Mouse (Mus musculus) layer of hippocampus, postnatal 10 days (tissue): Measurements from ENCODE around the gene Gm6205. TPM values are rescaled to one million over a fixed set of nuclear protein-coding genes. Genes with fewer than 3 reads are reported as not detected.
"Not testable (repeated sequence)": the region's sequence is repeated elsewhere in the genome, so short reads cannot be mapped to it uniquely, and the experiment has no call there.

Experiments
- DNase-seq, 2 experiments: peaks; one replicate each; pipeline ENCODE4 v3.0.0; 2021; ENCODE audit warnings: low spot score in 2 of 2
- long read RNA-seq: library from polyadenylated mRNA; stranded (forward); transcript quantifications from one replicate; pipeline ENCODE4 v2.0.0, GENCODE M21; 2023
- total RNA-seq, 2 experiments: library from RNA; stranded (reverse); gene quantifications; 2 replicates each; pipeline ENCODE4 v1.2.3; 2021

Gm6205 gene
- total RNA-seq, result not detected
- long read RNA-seq, result 0 reads

- not testable (repeated sequence) for DNase-seq
Measured at GRCm38 (mm10) chr5:94648082-94648481, at the start of gene Gm6205. TSS of gene Gm6205 (plus strand) at chr5:94648382.

- DNase-seq, result not testable (repeated sequence)
Measured at GRCm38 (mm10) chr5:94616242-94616641, 31.9 kb upstream of the Gm6205 start, which contains the start of gene Gm3147. TSS of gene Gm3147 (minus strand) at chr5:94616342.

GRCm38 (mm10) chr5:94623679-94624078 lies 24.5 kb upstream of the Gm6205 start, which contains the start of gene Gm6509:
TSS of gene Gm6509 (plus strand) at chr5:94623979.
- not testable (repeated sequence) for DNase-seq

Other genes with a start within 250 kb of the Gm6205 start
- gene Gm7682, start 202.6 kb upstream of the Gm6205 start, total RNA-seq, result not detected
- gene Gm3139, start 122.1 kb upstream of the Gm6205 start, total RNA-seq, result not detected
- not detected for gene Gm3147, start 32.0 kb upstream of the Gm6205 start, total RNA-seq
- gene Gm6509, start 24.4 kb upstream of the Gm6205 start, total RNA-seq, result not detected
- gene Gm3183, start 217.1 kb downstream of the Gm6205 start, total RNA-seq, result not detected